Mouse (Mus musculus): Measurements from ENCODE around the gene Bco1. TPM values are rescaled to one million over a fixed set of nuclear protein-coding genes. Genes with fewer than 3 reads are reported as not detected.

Gene Bco1
- total RNA-seq, 2 experiments from 2014 or later = not detected

DNA sequence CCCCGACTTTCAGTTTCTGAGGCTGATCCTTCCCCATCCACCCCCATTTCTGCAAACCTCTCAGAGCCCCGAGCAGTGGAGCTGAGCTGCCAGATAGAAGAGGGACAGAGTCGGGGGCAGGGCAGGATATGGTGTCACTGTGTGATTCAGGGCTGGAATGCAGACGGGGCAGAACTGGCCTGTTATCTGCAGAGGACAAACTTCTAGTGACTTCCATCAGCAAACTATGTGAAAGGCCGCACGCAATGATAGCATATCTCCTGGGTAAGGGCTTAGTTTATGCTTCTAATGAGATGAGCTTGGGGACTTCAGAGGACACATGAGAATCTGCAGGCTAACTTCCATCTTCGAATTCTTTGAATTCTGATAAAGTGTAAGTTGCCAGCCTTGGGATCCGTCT lies 10.1 kb upstream of the Bco1 start:
- no peak for DNase-seq (ENCODE audit: low spot score in 2 of 2)
- intact Hi-C loops (cut with DNase I) = no loop called here

DNA sequence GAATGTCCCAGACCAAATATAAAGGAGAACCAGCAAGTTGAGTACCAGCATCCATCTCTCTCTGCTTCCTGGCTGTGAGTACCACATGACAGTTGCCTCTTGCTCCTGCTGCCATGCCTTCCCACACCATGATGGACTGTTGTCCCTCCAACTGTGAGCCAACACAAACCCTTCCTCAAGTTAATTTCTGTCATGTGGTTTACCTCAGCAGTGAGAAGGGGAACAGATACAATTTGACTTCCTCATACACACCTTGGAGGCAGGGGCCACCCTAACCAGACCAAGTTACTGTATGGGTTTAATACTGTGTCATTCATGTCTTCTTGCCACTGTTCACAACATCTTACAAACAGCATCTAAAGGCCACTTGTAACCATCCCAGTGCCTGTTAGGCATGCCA lies 8.6 kb upstream of the Bco1 start:
- intact Hi-C loops (cut with DNase I) = no loop called here
- DNase-seq (ENCODE audit: low spot score in 2 of 2) = no peak

DNA sequence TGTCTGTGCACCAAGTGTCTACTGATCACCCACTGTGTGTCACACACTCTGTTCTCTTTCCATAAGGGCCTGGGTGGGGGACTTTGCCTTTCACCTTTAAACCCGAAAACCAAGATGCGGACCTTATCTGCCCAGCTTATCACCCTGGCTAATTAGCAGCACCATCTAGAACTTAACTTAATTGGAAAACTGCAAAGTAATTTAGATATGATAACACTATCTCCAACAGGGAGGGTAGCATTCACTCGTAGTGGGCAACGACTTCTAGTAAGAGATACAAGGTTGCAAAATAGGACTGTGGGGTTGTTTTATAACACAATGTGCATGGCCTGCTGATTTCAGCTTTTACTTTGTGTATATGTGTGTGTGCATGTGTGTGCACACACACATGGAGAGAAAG lies 5.9 kb upstream of the Bco1 start:
- intact Hi-C loops (cut with DNase I) = no loop called here
- DNase-seq (ENCODE audit: low spot score in 2 of 2) = no peak

DNA sequence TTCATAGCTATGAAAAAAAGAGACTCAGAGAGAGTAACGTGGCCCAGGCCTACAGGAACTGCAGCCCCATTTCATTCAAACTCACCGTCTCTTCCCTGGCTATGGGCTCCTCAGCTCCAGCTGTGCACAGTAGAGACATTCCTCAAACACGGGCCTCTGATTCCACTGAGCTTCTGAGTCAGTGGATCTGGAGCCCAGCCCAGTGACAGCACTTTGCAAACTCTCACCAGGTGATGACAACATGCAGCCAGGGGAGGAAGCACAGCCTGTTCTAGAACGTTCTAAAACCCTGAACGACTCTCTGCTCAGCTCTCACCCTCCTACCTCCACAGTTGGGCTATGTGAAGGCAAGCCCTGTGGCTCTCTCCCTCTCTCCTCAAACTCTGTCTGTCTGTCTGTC lies 1.6 kb upstream of the Bco1 start:
- DNase-seq (ENCODE audit: low spot score in 2 of 2) = peak; percentile 26 to 75
- intact Hi-C loops (cut with DNase I) = no loop called here

DNA sequence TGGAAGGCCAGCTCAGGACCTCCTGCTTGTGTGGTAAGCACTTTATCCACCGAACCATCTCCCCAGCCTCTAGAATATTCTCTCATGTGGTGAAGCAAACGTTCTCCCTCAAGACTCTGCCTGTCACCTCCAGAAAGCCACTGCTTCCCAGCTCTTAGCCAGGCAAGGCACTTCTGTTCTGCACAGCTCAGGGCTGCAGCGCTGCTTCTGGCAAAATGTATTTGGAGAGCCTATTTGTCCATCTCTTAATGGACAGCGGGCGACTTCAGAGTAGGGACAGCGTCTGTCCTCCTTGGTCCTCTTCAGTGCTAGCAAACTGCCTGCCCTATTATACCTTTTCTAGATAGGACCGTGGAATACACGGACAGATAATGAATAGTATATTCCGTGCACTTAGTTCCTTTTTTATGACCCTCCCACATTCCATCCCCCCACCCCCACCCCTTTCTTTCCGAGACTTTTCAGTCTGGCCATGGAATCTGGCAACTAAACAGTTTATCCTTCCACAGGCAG lies 1.5 kb downstream of the Bco1 start:
- intact Hi-C loops (cut with DNase I) = no loop called here

DNA sequence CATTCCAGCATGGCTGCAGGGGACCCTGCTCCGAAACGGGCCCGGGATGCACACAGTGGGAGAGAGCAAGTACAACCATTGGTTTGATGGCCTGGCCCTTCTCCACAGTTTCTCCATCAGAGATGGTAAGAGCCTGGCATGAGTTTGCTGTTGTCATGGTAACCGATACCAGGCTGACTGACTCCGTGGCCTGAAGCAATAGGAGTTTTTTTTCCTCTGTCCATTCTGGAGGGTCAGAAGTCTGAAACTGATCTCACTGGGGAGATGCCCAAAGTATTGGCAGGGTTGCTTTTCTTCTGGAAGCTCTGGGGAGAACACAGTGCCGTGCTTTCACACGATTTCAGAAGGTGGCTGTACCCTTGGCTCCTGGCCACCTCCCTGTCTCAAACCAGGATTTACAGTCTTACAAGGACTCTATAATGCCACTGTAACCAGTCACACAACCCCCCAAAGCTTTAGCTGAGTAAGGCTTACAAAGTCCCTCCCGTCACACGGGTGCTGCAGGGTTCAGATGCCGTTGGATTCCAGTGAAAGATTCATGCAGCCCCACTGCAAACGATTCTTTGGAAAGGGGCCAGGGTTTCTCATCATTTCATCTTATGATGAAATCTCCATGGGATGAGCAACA lies 2.0 kb downstream of the Bco1 start:
- intact Hi-C loops (cut with DNase I) = no loop called here
- DNase-seq (ENCODE audit: low spot score in 2 of 2) = peak in 1 of 2 experiments; percentile 35

More for the DNA sequence above, 1.5 kb downstream of the Bco1 start:
- no peak for DNase-seq (ENCODE audit: low spot score in 2 of 2)

DNA sequence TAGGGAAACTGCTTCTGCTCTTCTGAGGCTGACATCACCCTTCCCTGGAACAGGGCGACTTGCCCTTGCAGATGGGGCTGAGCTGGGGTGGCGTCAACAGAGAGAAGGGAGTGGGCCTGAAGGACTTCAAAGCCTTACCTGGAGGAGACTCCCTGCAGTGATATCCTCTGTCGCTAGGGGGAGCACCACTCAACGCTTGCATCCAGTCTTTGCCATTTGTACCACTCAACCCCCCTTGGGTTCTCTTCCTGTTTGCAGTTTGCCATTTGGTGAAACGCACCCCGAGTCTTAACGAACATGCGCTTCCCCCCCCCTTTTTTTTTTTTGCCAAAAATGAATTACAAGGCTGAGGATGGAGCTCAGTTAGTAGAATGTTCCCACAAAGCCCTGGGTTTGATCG lies 11.9 kb downstream of the Bco1 start:
- intact Hi-C loops (cut with DNase I) = loop anchor here (2.0 kb wide), 1 partner anchor 367 kb away; no protein-coding TSS in a partner anchor
- peak; percentile 69 to 70 for DNase-seq (ENCODE audit: low spot score in 2 of 2)

DNA sequence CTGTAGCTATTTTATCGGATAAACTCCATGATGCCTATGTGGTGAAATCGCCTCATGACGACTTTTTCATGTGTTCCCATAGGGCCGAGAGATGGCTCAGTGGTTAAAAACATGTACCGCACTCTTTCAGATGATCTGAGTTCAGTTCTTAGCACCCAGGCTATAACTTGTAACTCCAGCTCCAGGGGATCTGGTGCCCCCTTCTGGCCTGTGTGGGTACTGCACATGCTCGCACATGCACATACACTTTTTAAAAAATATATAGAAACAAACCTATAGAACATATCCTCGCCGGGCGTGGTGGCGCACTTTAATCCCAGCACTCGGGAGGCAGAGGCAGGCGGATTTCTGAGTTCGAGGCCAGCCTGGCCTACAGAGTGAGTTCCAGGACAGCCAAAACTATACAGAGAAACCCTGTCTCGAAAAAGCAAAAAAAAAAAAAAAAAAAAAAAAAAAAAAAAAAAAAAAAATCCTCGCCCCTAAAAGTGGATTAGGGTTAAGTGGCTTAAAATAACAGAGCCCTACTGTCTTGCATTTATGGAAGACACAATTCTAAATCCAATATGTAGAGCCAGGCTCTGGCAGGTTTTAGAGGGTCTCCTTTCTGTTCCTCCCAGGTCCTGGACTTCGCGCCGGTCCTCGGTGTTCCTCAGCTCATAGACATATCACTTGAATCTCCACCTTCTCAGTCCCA lies 13.5 kb downstream of the Bco1 start:
- no peak for DNase-seq (ENCODE audit: low spot score in 2 of 2)

DNA sequence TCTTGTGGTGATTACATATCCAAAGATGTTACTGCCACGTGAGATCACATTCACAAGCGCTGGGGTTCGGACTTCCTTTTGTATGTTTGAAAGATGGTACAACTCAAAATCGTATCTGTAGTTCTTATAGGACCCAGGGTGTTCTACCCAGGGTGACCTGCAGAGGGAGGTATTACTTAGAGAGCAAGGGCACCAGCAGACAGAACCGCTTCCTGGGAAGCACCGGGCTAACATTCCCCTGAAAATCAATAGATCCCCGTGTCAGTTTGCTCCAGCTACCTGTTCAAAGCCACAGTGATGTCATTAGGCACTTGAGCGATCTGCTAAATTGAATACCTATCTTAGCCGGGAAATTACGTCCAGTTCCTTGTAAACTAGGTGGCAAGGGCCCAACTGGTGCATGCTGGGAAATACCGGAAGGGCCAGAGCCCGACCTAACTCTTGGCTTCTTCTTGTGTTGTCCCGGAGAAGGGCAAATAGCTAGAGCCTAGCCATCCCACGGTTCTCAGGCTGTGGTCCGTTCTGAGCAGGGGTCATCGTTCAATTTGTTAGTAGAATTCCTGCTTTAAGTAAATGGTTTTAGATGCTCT lies 14.2 kb downstream of the Bco1 start:
- intact Hi-C loops (cut with DNase I) = no loop called here
- DNase-seq (ENCODE audit: low spot score in 2 of 2) = peak; percentile 17 to 38

More for the DNA sequence above, 13.5 kb downstream of the Bco1 start:
- intact Hi-C loops (cut with DNase I) = no loop called here

DNA sequence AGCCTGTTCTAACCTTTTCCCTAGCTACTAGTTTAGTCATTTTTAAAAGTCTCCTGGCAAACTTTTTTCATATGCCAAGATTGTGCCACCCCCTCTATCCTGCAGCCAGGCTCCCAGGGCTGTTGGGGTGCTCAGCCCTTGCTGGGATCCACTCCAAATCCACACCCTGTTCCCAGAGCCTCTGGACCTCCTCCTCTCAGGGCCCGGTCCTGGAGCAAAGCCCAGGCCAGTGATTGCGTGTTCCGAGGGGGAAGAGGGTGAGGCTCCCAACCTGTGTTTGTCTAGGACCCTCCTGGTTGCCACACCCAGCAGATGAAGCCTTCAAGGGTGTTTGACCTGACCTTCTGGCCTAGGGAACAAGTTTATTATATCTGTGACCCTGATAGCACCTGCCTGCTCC lies 16.0 kb downstream of the Bco1 start:
- no peak for DNase-seq (ENCODE audit: low spot score in 2 of 2)
- intact Hi-C loops (cut with DNase I) = no loop called here

DNA sequence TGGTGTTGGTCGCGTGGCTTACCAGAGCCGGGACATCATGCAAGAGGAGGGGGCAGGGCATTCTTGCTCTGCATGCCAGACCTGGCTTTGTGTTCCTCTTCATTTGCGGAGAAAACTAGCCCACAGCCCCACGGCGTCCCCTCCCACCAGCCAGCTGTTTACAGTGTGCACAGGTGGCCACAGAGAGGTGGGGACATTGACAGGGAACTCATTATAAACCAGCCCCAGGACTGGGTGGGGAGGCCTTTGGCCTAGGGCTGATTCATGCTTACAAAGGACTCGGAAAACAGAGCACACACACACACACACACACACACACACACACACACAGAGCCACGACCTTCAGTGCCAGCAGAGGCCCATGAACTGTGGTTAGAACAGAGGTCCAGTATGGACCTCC lies 16.6 kb downstream of the Bco1 start:
- no peak for DNase-seq (ENCODE audit: low spot score in 2 of 2)
- intact Hi-C loops (cut with DNase I) = no loop called here

DNA sequence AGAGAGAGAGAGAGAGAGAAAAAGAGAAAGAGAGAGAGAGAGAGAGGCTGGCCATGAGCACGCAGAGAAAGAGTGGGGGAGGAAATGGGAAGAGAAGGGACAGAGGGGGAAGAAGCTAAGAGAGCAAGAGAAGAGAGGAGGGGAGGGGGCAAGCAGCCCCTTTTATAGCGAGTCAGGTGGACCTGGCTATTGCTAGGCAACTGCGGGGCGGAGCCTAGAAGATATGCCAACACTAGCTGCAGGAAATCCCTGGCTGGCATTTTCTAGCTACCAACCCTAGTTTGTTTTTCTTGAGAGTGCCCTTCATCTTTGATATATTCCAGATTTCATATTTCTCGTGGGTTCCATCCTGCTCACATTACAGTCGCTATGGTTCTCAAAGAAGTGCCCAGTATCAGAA lies 19.4 kb downstream of the Bco1 start:
- no peak for DNase-seq (ENCODE audit: low spot score in 2 of 2)

DNA sequence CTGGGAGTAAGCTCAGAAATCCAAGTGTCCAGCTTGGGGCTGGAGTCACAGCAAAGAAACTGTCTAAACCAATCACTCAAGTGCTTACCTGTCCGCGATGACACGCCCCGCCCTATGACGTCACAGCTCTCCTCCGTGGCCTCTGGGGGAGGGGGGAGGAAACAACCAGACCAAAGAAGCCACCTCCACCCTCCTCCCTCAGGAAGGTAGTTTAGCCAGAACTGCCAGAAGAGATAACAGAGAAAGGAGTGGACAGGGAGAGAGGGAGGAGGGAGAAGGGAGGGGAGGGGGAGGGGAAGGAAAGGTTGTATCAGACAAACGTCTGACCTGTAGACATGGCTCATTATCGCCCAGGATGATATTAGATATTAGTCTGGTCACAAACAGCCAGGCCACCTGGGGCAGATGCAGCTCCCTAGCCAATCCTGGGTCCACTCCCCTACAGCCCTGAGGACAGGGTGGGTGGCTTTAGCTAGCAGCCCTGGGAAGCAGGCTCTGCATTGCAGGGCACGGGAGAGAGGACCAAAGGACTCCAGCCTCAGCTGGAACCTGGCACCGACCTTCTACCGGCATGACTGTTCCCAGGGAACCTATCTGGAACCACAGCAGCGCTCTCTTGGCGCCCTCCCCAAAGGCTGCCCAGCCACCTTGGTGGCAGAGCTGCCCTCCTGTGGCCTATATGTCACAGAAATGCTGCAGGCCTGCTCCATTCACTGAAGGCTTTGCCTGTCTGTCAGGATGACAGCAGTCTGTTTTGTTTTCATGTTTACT lies 20.2 kb downstream of the Bco1 start:
- intact Hi-C loops (cut with DNase I) = no loop called here
- no peak for DNase-seq (ENCODE audit: low spot score in 2 of 2)

More for the DNA sequence above, 19.4 kb downstream of the Bco1 start:
- intact Hi-C loops (cut with DNase I) = no loop called here

DNA sequence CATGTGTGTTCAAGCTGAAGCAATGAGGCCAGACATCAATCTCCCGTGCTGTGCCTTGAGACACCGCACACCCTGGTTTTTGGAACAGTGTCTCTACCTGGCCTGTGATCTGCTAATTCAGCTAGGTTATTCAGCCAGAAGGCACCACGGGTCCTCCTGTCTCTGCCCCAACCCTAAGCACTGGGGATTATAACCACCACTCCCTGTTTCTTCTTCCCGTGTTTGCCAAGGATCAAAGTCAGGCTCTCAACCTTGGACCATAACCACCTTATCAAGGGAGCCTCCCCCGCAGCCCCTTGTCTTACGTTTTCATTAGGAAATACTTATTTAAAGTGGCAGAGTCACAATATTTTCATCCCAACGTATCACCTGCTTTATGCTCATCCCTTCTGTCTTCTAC lies 20.9 kb downstream of the Bco1 start:
- intact Hi-C loops (cut with DNase I) = no loop called here
- DNase-seq (ENCODE audit: low spot score in 2 of 2) = no peak

DNA sequence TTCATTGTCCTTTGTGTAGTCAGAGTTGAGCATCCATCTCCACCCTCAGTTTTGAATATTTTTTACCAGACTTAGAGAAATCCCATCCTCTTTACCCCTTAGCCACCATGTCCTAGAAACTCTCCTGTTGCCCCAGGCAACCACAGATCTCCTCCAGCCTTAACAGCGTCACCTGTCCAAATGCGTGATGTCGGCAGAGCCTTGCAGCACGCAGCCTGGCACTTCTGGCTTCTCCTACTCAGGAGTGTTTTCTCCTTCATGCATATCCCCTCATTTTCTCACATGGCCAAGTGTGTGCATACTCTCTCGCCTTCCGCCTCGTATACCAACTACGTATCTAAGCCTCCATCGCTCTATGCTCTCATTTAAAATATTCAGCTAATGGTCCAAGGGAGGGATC lies 22.8 kb downstream of the Bco1 start:
- intact Hi-C loops (cut with DNase I) = no loop called here
- peak; percentile 18 to 53 for DNase-seq (ENCODE audit: low spot score in 2 of 2)

DNA sequence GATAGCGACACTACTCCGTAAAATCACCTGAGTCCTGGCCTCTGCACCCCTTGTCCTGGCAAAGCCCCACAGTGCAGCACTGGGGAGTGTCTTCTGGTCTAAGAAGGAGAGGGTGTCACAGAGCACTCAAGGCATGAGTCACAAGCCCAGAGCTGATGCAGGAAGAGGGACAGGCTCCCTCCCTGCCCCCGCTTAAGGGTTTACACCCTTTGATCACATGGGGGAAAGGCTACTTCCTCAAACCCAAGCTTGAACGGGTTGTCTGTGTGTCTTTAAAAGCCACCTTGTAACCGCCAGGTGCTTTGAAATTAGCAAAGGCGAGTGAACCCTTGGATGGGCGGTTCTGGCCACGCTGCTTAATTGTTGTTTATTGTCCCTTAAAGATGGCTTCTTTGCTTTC lies 25.6 kb downstream of the Bco1 start:
- DNase-seq (ENCODE audit: low spot score in 2 of 2) = no peak
- intact Hi-C loops (cut with DNase I) = no loop called here

DNA sequence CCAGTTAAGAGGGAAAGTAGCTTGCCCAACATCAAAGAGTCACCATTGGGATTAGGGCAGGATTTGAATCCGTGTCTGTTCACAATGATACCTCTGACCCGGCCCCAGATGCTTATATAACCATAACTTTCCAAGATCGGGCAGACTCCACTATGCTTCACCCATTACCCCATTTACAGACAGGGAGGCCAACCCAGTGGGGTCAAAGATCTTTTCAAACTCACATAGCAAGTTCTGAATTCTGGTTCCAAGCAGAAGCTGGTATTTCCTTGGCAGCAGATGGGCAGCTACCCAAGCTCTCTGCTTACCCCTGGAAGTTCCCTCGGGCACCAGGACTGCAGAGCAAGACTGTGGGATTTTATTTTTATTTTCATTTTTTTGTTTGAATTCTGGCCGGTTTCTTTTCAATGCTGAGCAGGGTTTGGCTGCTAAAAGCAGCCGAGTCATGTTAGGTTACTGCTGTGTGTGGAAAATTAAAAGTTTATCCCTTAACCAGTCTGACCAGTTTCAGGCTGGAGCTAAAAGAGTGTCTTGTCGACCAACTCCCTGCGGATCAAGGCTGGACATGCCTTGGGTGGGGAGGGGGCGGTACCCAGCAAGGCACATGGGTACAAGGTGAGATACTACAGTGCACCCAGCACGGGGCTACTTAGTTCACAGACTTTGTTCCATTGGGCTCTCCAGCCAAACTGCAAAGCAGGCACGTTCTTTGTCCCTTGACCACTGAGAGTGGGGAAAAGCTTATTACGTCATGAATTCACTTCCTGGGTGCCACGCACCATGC lies 28.4 kb downstream of the Bco1 start:
- no peak for DNase-seq (ENCODE audit: low spot score in 2 of 2)
- intact Hi-C loops (cut with DNase I) = no loop called here

DNA sequence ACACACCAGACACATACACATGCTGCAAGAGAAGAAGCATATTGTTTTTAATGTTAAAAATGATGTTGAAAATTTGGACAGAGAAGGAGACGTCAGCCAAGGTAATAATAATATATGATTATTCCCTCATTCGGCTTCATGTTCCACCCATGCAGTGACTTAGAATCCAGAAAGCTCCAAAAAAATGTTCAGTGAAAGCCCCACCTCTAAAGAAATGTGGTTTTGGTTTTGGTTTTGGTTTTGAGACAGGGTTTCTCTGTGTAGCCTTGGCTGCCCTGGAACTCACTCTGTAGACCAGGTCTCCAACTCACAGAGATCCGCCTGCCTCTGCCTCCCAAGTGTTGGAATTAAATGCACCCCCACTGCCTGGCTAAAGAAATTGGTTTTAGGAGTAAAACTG lies 30.2 kb downstream of the Bco1 start:
- intact Hi-C loops (cut with DNase I) = no loop called here
- DNase-seq (ENCODE audit: low spot score in 2 of 2) = no peak

DNA sequence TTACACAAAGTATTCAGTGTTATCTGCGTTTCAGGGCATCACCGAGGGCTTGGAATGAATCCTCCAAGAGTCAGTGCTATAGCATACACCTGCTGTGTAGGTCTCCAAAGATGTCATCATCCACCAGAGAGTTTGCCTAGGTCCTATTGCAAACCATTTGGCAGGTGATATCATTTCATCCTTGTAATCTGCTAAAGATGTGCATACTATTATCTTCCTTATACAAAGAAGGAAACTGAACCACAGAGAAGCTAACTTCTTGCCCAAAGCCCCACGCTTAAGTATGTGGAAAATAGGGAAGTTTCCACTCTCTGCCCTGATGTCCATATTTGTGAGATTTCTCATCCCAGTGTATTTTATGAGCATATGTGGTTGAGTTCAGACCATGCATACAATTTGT lies 30.8 kb downstream of the Bco1 start:
- no peak for DNase-seq (ENCODE audit: low spot score in 2 of 2)
- intact Hi-C loops (cut with DNase I) = no loop called here

DNA sequence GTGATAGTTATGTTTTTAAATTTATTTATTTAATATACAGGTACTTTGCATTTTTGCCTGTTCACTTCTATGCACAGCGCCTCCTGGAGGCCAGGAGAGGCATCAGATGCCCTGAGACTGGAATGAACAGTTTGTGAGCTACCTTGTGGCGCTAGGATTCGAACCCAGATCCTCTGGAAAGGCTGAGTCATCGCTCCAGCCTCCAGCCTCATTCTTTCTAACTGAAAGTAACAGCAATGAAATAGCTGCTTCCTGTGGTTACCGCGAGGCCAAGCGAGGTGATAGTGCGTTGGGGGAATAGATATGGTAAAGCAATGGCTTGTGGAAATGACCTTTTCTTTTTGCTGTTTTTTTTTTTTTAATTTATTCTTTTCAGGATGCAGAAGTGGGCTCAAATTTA lies 31.4 kb downstream of the Bco1 start:
- DNase-seq (ENCODE audit: low spot score in 2 of 2) = no peak
- intact Hi-C loops (cut with DNase I) = no loop called here

Data from left cerebral cortex, postnatal 25 days (tissue).